Mouse (Mus musculus) urinary bladder, postnatal 14 days (tissue): ENCODE measurements around the gene Rgl1.

Source experiments
- DNase-seq: peaks from one replicate; pipeline ENCODE4 v3.0.0; 2021; ENCODE audit warnings: low spot score

The Rgl1 gene

GRCm38 (mm10) chr1:152614743-152615380, 151.3 kb downstream of the Rgl1 start:
- no peak for DNase-seq

- DNase-seq: no peak
Observed at GRCm38 (mm10) chr1:152613158-152613857, 152.8 kb downstream of the Rgl1 start.

GRCm38 (mm10) chr1:152612535-152613157, 153.5 kb downstream of the Rgl1 start:
- no peak for DNase-seq

- no peak for DNase-seq
Observed at GRCm38 (mm10) chr1:152609547-152609946, 156.6 kb downstream of the Rgl1 start.

GRCm38 (mm10) chr1:152609006-152609405, 157.1 kb downstream of the Rgl1 start:
- DNase-seq: no peak

- DNase-seq: no peak
Observed at GRCm38 (mm10) chr1:152607765-152608164, 158.4 kb downstream of the Rgl1 start.

GRCm38 (mm10) chr1:152606727-152607126, 159.4 kb downstream of the Rgl1 start:
- DNase-seq: no peak

- DNase-seq: no peak
Observed at GRCm38 (mm10) chr1:152605895-152606625, 160.1 kb downstream of the Rgl1 start.

- DNase-seq: no peak
Observed at GRCm38 (mm10) chr1:152604147-152604546, 162.0 kb downstream of the Rgl1 start.

- no peak for DNase-seq
Observed at GRCm38 (mm10) chr1:152603628-152604027, 162.5 kb downstream of the Rgl1 start.

- DNase-seq: no peak
Observed at GRCm38 (mm10) chr1:152600494-152600893, 165.7 kb downstream of the Rgl1 start.

- no peak for DNase-seq
Observed at GRCm38 (mm10) chr1:152599347-152599746, 166.8 kb downstream of the Rgl1 start.

GRCm38 (mm10) chr1:152594690-152595089, 171.5 kb downstream of the Rgl1 start:
- DNase-seq: no peak

- no peak for DNase-seq
Observed at GRCm38 (mm10) chr1:152593831-152594549, 172.2 kb downstream of the Rgl1 start.

GRCm38 (mm10) chr1:152593382-152593781, 172.8 kb downstream of the Rgl1 start:
- no peak for DNase-seq

GRCm38 (mm10) chr1:152592609-152593008, 173.5 kb downstream of the Rgl1 start:
- DNase-seq: no peak

GRCm38 (mm10) chr1:152591746-152592498, 174.2 kb downstream of the Rgl1 start:
- DNase-seq: no peak

GRCm38 (mm10) chr1:152590321-152590720, 175.8 kb downstream of the Rgl1 start:
- DNase-seq: no peak

GRCm38 (mm10) chr1:152589331-152589935, 176.7 kb downstream of the Rgl1 start:
- peak; percentile 61 for DNase-seq

GRCm38 (mm10) chr1:152587431-152587830, 178.7 kb downstream of the Rgl1 start:
- DNase-seq: no peak
